Mouse (Mus musculus) stomach, embryonic 16.5 days (tissue): Measurements from ENCODE around the gene Sugp2. TPM values are rescaled to one million over a fixed set of nuclear protein-coding genes. Genes with fewer than 3 reads are reported as not detected.

Experiments used
- ATAC-seq: fragments of 200-750 bp; cut with Nextera tagmentation; 2 replicates; pipeline ENCODE4 v1.8.0; 2017; ENCODE audit warnings: moderate number of reproducible peaks, moderate TSS enrichment; ENCODE audit not compliant: insufficient read depth, low FRiP score
- H3K27ac ChIP-seq: fragments of 300-500 bp; sonication (generic); 2 replicates; pipeline ENCODE4 v1.5.1; 2014; ENCODE audit warnings: low read length
- H3K27me3 ChIP-seq: fragments of 300-500 bp; sonication (generic); 2 replicates; pipeline ENCODE4 v1.6.1; 2014; ENCODE audit warnings: low read length, control low read depth, mixed read lengths; ENCODE audit not compliant: control insufficient read depth, insufficient read depth
- H3K36me3 ChIP-seq: fragments of 300-500 bp; sonication (generic); 2 replicates; pipeline ENCODE4 v1.6.1; 2014; ENCODE audit warnings: low read length; ENCODE audit not compliant: control insufficient read depth, insufficient read depth
- H3K4me1 ChIP-seq: fragments of 300-500 bp; sonication (generic); 2 replicates; pipeline ENCODE4 v1.6.1; 2014; ENCODE audit warnings: low read length, control low read depth, mixed read lengths; ENCODE audit not compliant: control insufficient read depth, insufficient read depth
- H3K4me2 ChIP-seq: fragments of 300-500 bp; sonication (generic); 2 replicates; pipeline ENCODE4 v1.6.1; 2014; ENCODE audit warnings: low read depth, low read length, mixed read lengths
- H3K4me3 ChIP-seq: fragments of 300-500 bp; sonication (generic); replicated peaks from 2 replicates; pipeline ENCODE4 v1.5.1; 2014; ENCODE audit warnings: mild to moderate bottlenecking, low read length
- H3K9ac ChIP-seq: fragments of 300-500 bp; sonication (generic); 2 replicates; pipeline ENCODE4 v1.6.1; 2014; ENCODE audit warnings: low read length
- H3K9me3 ChIP-seq: fragments of 300-500 bp; sonication (generic); replicated peaks from 2 replicates; pipeline ENCODE4 v1.6.1; 2016; ENCODE audit warnings: low read length, control low read depth; ENCODE audit not compliant: control insufficient read depth
- WGBS: fragments of 180-500 bp; shearing (Covaris S2); extraction: QIAGEN DNeasy Blood & Tissue Kit; methylation state at CpG from one replicate; pipeline ENCODE4 v1.1.7; 2014; 5-methylcytosine and 5-hydroxymethylcytosine counted together
- polyA plus RNA-seq: library from polyadenylated mRNA; unstranded; fragments of >200 nt; fragmentation: Nextera tagmentation; extraction: Ambion mirVana; gene quantifications from 2 replicates; pipeline ENCODE4 v1.2.1, GENCODE M21; 2015

Gene Sugp2
- polyA plus RNA-seq, 1 experiment from 2014 or later: 25.6 TPM

- no peaks in the 10 kb centered on the region; the same call in none of the 2 replicates for H3K36me3 ChIP-seq
- WGBS: 2% methylated on average over 16 of the region's 16 CpGs
- no peaks in the 10 kb centered on the region for H3K9me3 ChIP-seq
- peak overlapping the region; percentile 68 for H3K4me3 ChIP-seq
- H3K27me3 ChIP-seq: no peaks in the 10 kb centered on the region
- ATAC-seq: no peak
- H3K4me2 ChIP-seq: peak overlapping the region; percentile 76
- peaks cover 12% of the 10 kb centered on the region for H3K4me1 ChIP-seq
- peak overlapping the region; percentile 80 for H3K9ac ChIP-seq
- peak overlapping the region; percentile 82 for H3K27ac ChIP-seq
Measured at GRCm38 (mm10) chr8:70302901-70303300, 68.9 kb downstream of the Sugp2 start.

DNA sequence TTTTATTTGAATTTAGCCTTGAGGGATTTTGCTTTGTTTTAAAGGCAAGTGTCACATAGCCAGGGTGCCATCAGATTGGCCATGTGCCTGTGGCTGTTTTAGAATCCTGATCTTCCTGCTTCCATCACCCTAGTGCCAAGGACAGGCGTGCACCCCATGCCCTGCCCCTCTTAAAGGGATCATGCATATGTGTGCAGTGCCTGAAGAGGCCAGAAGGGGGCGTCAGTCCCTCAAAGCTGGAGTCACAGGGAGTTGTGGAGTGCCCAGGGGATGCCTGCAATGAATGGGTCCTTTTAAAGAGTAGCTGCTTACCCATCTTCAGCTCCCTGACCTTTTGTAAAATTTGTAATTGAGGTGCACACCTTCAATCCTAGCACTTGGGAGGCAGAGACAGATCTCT lies 75.3 kb downstream of the Sugp2 start:
- no peaks in the 10 kb centered on the region for H3K27me3 ChIP-seq
- ATAC-seq: no peak
- H3K36me3 ChIP-seq: peaks cover 15% of the 10 kb centered on the region
- no peaks in the 10 kb centered on the region for H3K9me3 ChIP-seq
- H3K4me1 ChIP-seq: no peaks in the 10 kb centered on the region
- H3K4me3 ChIP-seq: no peak overlapping the region
- no peak overlapping the region for H3K4me2 ChIP-seq
- H3K27ac ChIP-seq: no peak overlapping the region
- no peak overlapping the region for H3K9ac ChIP-seq
- 30% methylated on average over 2 of the region's 2 CpGs for WGBS

- no peaks in the 10 kb centered on the region for H3K9me3 ChIP-seq
- no peak overlapping the region for H3K27ac ChIP-seq
- no peak overlapping the region for H3K9ac ChIP-seq
- H3K4me3 ChIP-seq: no peak overlapping the region
- no peaks in the 10 kb centered on the region for H3K27me3 ChIP-seq
- peaks cover 27% of the 10 kb centered on the region for H3K4me1 ChIP-seq
- WGBS: 66% methylated on average over 2 of the region's 2 CpGs
- peaks cover 17% of the 10 kb centered on the region; the same call in 1 of the 2 replicates for H3K36me3 ChIP-seq
- ATAC-seq: no peak
- H3K4me2 ChIP-seq: no peak overlapping the region
Measured at GRCm38 (mm10) chr8:70313399-70313798, 79.4 kb downstream of the Sugp2 start.

- H3K36me3 ChIP-seq: 0 out of 2 replicates have a peak, but pooled peaks cover 9% of the 10 kb centered on the region
- peak; percentile 72 for ATAC-seq
- H3K27ac ChIP-seq: peak within 1 kb of the TSS; percentile 42
- no peaks in the 10 kb centered on the region for H3K27me3 ChIP-seq
- peak within 1 kb of the TSS; percentile 72 for H3K9ac ChIP-seq
- peak within 1 kb of the TSS; percentile 81 for H3K4me2 ChIP-seq
- H3K4me3 ChIP-seq: peak within 1 kb of the TSS; percentile 62
- no peaks in the 10 kb centered on the region for H3K9me3 ChIP-seq
- peaks cover 27% of the 10 kb centered on the region for H3K4me1 ChIP-seq
- 2% methylated on average over 65 of the region's 66 CpGs for WGBS
Measured at GRCm38 (mm10) chr8:70315624-70316510, 81.8 kb downstream of the Sugp2 start, which contains the start of gene Cers1. Cers1 (plus strand) TSS chr8:70315775.

DNA sequence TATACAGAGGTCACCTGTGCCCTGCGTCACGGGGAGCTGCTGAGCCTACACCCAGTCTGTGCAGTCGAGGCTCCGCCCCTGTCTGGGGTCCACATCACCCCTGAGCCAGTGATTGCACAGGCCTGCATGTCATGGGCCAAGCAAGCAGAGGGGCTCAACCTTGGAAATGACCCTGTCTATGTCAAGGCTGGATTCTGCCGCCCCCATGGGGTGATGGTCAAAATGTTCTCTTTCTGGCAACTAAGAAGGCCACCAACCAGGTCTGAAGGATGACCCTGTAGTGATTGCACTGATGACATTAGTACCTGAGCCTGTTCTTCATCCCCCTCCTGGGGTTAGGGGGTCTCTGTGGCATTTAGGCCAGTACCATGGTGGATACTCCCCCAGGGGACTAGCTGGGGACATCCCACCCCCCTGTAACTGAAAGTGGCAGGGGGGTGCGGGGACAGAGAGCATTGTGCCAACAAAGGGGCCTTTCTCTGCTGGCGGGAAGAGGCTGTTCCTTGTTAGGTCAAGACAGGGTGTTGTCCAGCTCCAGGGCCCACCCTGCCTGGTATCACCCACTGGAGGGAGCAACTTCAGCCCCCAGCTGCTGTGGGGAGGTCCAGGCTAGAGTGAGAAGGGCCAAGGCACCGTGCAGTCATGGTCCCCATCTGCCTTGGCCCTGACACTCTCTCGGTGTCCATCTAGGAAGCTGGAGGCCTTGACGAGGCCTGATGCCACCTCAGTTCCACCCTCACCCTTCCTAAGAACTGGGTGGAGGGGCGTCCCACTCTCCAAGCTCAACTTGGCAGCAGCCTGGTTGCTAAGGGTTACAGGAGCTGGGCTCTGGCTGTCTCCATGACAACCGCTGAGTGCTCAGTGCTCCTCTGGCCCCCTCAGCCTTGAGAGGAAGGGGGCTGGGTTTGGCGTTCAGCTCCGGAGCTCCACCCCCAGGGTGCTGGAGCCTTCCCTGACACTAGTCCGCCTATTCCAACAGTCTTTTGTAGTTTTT lies 82.8 kb downstream of the Sugp2 start:
- H3K36me3 ChIP-seq: 0 out of 2 replicates have a peak, but pooled peaks cover 3% of the 10 kb centered on the region
- peak overlapping the region; percentile 72 for H3K9ac ChIP-seq
- no peaks in the 10 kb centered on the region for H3K27me3 ChIP-seq
- no peaks in the 10 kb centered on the region for H3K9me3 ChIP-seq
- peaks cover 27% of the 10 kb centered on the region for H3K4me1 ChIP-seq
- peak overlapping the region; percentile 62 for H3K4me3 ChIP-seq
- 14% methylated on average over 15 of the region's 15 CpGs for WGBS
- no peak overlapping the region for H3K27ac ChIP-seq
- H3K4me2 ChIP-seq: peak overlapping the region; percentile 81
- ATAC-seq: peak; percentile 69

DNA sequence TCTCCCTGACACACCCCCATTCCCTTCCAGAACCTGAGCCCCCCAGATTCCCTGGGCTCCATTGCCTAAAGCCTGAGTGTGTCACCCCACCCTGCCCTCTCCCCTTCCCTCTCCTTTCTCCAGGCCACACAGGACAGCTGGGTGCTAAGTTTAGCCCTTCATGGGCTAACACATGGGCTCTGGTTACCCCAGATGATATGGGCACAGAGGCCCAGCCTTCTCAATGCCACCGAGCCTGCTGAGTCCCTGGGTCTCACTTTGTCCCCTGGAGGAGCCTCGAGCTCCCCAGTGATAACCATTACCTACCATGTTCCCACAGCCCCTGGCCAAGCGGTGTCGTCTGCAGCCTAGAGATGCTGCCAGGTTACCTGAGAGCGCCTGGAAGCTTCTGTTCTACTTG lies 83.8 kb downstream of the Sugp2 start:
- no peak overlapping the region for H3K9ac ChIP-seq
- 91% methylated on average over 5 of the region's 5 CpGs for WGBS
- no peak overlapping the region for H3K4me3 ChIP-seq
- no peak overlapping the region for H3K4me2 ChIP-seq
- ATAC-seq: no peak
- no peaks in the 10 kb centered on the region for H3K27me3 ChIP-seq
- peaks cover 27% of the 10 kb centered on the region for H3K4me1 ChIP-seq
- no peaks in the 10 kb centered on the region for H3K9me3 ChIP-seq
- H3K36me3 ChIP-seq: 0 out of 2 replicates have a peak, but pooled peaks cover 3% of the 10 kb centered on the region
- H3K27ac ChIP-seq: no peak overlapping the region

GRCm38 (mm10) chr8:70323716-70324115 lies 89.7 kb downstream of the Sugp2 start:
- Histone ChIP-seq H3K4me3 (no peak overlapping the region), H3K9me3 (no peaks in the 10 kb centered on the region), H3K36me3 (no peaks in the 10 kb centered on the region), H3K4me2 (no peak overlapping the region), H3K27me3 (no peaks in the 10 kb centered on the region), H3K9ac (no peak overlapping the region), H3K4me1 (no peaks in the 10 kb centered on the region), H3K27ac (no peak overlapping the region)
- no peak for ATAC-seq
- 92% methylated on average over 3 of the region's 3 CpGs for WGBS

- H3K36me3 ChIP-seq: peaks cover 6% of the 10 kb centered on the region
- no peaks in the 10 kb centered on the region for H3K9me3 ChIP-seq
- ATAC-seq: no peak
- H3K4me2 ChIP-seq: no peak overlapping the region
- WGBS: 93% methylated on average over 6 of the region's 6 CpGs
- H3K4me3 ChIP-seq: no peak overlapping the region
- no peak overlapping the region for H3K27ac ChIP-seq
- no peak overlapping the region for H3K9ac ChIP-seq
- no peaks in the 10 kb centered on the region for H3K27me3 ChIP-seq
- H3K4me1 ChIP-seq: peaks cover 12% of the 10 kb centered on the region; the same call in 1 of the 2 replicates
Measured at GRCm38 (mm10) chr8:70327512-70327911, 93.5 kb downstream of the Sugp2 start.
